Mouse (Mus musculus) CD8-positive naive resting alpha-beta T cell, adult 2 months (primary cell): Measurements from ENCODE around the gene Sike1.

Experiments
- DNase-seq, 2 experiments: peaks; one replicate each; pipeline ENCODE4 v3.0.0; 2022; ENCODE audit warnings: low read depth in 2 of 2, low spot score in 2 of 2

Gene Sike1

DNA sequence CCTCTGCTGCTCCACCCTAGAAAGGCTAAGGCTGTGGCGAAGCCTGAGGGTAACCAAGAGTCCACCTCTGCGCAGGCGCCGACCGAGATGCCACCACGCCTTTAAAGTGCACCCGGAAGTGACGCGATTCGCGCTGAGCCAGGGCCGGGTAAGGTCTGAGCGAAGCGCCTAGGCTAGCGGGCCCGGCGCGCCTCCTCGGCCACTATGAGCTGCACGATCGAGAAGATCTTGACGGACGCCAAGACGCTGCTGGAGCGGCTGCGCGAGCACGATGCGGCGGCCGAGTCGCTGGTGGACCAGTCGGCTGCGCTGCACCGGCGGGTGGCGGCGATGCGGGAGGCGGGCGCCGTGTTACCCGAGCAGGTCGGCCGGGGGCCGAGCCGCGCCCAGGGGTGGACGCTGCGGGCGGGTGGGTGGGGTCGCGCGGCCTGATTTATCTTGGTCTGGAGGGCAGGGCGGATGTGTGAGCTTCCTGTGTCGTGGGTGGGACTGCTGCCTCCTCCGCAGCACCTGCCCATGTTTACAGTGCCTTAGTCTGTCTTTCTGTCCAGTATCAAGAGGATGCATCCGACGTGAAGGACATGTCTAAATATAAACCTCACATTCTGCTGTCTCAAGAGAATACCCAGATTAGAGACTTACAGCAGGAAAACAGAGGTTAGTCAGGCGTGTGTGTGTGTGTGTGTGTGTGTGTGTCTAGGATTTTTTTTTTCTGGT lies at the start of gene Sike1:
Gene Sike1, plus strand, starts transcription at position 104 of the 717 bp plus-strand sequence.
- DNase-seq, result peak; percentile 92 to 96

DNA sequence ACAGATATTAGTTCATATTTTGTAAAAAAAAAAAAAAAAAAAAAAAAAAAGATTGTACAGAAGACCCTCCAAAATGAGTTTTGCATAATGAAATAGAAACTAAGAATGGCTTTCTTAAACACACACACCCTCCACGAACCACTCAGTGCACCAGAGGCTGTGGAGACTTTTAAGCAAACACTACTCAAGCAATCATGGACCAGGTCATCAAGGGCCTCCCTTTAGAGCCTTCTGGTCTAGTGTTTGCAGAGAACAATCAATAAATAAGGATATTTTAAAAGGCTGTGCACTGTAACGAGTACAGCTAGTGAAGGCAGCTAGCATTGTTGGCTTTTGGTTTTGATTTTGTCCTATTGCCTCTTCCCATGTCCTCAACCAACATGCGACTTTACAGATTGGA lies 49.2 kb upstream of the Sike1 start:
- DNase-seq, result no peak

DNA sequence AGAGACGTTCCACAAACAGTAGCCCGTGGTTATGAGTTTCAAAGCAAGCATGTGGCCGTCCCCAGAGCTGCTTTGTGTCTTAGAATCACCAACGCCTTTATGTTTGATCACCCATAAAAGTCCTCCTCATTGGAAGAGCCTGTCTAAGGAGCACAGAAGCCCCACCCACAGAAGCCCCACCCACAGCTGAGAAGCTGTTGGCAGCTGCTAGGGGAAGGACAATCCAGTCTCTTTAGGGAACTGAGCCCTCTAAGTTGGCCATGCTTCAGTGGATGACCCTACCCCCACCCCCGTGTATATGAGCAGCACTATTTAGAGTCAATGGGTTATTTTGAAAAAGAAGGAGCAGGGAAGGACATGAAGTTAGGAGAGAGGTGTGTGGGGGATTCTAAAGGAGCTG lies 48.6 kb upstream of the Sike1 start:
- DNase-seq, result no peak

DNA sequence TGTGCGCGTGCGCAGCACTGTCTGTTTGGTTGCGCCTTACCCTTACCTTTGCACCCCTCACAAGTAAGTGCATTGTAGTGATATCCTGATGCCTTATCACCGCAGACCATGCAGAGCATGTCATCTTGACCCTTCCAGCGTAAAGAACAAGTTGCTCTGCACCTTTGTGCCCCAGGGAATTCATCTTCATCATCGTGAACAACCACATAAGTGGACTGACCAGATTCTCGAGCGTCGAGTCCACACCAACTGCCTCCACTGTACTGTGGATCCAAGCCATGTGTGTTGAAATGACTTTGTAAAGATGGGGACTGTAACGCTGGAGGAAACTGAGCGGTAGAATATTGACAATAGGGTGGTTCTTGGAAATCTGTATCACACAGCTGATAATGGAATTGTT lies 41.0 kb upstream of the Sike1 start:
- DNase-seq, result no peak

DNA sequence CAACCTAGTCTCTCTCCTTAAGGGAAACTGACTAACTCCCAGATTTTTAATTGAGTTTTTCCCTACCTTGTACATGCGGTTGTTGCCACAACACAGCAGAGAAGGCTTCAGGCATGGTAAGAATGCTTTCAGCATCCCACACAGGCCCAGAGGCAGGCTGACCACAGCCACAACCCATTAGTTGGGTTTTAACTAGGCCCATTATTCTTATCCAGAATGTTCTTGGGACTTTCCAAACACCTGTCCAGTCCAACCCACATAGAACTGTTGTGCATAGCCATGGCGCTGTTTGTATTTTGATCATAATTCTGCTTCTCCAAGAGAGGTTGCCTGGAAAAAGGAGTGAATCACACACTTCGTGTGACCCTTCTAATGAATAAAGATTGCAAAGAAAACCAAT lies 40.4 kb upstream of the Sike1 start:
- DNase-seq, result no peak

DNA sequence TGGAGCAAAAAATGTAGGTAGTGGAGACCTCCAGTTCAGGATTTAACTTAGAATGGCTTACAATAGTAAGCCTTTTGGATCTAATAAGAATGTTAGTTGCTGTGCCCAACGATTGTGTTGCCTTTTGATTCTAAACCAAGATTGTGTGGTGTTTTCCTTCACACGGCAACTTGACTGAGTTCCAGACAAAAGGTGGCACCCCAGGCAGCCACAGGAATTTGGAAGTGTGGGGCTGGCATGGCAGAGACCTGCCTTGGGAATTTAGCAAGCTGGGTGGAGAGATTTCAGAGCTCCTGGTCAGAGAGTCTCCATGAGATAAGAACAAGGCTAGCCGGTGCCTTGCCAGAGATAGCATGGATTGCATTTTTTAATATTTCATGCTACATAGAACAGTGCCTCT lies 39.9 kb upstream of the Sike1 start:
- no peak for DNase-seq

DNA sequence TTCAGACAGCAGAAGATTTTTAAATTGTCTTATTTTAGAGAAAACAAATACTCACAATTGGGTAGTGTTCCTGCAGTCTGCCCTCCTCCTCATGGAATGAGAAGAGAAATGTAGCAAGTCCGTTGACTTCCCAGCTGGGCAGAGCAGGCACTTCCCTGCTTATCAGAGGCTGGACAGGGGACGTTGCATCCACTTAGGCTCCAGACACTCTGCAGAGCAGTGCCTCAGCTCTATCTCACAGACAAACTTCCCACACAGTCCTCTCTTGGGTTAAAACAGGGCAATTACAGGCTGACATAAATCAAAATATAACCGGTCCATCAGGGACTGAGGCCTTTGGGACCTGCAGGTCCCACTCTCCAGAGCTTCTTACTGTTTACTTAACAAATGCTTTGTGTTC lies 31.5 kb upstream of the Sike1 start, which contains the start of gene Nr1h5:
Gene Nr1h5, minus strand, starts transcription at position 101 of the 400 bp plus-strand sequence.
- no peak for DNase-seq

DNA sequence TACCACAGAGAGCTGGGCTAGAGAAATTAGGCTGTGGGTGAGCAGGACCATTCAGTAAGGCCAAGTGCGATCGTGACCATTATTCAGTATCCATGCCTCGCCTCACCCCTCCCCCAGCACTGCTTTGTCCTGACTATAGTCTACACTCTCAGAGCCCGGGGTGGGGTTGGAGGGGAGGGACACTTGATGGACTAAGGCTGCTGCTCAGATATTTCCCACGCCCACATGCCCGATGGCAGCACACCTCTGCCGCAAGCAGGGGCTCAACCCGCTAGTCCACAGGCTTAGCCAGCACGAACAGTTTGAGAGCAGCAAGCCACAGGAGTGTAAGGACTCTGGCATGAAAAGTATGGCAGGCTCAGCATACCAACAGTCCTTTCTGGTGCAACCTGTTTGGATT lies 25.4 kb upstream of the Sike1 start:
- no peak for DNase-seq

DNA sequence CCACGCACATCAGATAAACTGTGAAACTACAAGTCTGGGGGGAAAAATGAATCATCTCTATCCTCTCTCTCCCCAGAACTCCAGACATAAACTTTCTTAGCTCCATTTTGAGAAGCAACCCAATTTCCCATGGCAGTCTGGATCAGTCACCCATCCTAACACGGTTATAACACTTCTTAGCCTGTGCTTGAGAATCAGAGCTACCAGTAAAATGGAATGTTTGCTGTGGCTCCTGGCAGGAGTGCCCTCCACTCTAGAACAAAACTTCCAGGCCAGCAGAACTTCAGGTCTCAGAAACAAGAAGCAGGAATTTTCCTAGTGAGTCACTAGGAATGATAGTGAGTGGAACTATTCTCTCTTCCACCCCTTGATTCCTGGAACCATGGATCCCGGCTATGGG lies 25.0 kb upstream of the Sike1 start:
- no peak for DNase-seq

DNA sequence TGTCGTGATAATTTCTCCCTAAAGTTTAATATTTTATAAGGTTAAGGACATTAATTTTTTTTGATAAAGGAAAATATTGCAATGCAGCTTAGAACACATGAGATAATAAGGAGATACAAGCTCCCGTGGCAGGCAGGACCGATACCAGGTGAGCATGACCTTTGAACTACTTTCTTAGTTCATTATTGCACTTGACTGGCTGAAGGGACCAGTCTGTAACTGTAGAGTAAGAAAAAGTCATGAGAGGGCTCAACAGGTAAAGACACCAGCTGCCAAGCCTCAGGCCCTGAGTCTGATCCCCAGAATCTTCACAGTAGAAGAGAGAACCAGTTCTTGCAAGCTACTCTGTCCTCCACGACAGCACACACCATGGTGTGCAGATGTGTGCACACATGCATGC lies 18.6 kb upstream of the Sike1 start:
- no peak for DNase-seq

DNA sequence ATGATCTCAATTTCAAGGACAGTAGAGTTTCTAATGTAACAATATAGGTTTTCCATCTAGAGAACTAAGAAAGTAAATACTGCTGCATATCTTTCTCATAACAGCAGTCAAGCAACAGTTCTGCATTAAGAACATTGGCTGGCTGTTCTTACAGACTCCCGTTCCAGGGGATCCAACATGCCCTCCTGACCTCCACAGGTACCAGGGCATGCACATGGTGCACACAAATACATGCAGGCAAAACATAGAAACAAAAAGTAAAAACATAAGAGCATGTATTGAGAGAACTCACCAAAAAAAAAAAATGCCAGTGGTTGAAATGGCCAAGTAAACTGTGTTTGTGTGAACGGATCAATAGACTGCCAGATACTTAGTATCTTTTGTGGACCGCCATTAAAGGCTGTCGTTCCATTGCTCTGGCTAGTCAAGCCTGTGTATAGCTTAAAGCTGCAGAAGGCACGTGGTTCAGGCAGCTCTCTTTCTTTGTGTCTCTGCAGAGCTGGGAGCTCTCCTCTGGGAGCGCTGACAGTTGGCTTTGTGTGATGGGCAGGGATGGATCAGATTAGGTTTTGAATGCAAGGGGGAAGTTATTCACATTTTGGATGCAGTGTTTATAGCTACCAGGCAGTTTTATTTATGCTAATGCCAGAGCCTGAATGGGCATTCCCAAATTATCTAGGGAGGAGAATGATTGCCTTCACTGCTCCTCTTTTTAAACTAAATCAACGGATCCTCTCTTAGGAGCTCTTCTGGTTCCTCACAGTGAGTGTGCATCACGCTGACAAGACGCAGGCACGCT lies 15.8 kb upstream of the Sike1 start:
- DNase-seq, result no peak

DNA sequence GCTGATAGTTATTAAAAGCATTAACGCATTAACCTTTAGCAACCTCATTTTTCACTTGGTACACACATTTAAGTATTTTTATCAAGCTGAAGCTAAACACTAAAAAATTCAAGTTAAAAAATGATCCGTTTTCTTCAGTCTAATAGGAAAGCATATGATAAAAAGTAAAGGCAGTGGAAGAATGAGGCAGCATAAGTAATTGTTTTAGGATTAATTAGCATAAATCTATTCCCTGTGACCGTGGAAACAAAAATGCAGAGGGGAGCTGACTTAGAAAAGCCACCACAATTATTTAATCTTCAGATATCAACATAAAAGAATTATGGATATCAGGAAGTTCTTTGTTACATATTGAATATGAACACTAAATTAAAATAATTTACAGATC lies 15.2 kb upstream of the Sike1 start:
- DNase-seq, result no peak

DNA sequence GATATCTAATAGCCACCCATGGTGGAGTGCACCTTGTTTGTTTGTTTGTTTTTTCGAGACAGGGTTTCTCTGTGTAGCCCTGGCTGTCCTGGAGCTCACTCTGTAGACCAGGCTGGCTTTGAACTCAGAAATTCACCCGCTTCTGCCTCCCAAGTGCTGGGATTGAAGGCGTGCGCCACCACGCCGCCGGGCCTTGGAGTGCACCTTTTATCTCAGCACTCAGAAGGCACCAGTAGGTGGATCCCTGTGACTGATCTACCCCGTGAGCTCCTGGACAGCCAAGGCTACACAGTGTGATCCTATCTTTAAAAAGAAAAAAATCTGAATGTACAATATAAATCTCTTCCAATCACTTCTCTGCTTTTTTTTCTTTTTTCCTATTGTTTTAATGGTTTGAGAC lies 4.5 kb upstream of the Sike1 start:
- DNase-seq, result no peak

DNA sequence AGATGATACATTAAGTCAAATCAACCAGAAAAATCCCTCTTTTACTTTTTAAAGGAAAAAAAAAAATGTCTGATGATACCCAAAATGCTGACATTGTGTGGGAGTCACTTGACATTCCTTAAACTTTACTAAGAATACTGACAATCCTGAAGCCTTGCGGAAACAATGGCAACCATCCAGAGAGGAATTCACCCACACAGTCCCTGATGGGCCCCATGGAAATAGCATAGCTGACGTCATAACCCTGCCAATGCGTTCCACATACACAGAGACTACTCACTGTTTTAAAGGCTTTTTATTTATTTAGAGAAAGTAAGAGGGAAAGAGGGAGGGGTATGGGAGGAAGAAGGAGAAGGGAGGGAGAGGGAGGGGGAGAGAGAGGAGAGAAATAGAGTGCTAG lies 2.6 kb upstream of the Sike1 start:
- DNase-seq, result no peak

DNA sequence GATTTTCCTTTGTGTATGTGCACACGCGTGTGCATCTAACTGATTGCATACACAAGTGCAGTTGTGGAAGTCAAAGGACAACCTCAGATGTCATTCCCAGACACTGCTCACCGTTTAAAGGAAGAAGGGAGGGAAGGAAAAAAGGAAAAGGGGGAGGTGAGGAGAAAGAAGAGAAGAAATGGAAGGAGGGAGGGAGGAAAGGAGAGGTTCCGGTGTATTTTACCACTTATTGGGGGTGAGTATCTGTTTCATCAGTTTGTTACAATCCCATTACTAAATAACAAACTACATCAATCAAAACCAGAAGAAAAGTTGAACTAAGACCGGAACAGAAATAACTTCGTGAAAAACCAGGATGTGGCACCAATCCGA lies 289 bp upstream of the Sike1 start:
- no peak for DNase-seq

DNA sequence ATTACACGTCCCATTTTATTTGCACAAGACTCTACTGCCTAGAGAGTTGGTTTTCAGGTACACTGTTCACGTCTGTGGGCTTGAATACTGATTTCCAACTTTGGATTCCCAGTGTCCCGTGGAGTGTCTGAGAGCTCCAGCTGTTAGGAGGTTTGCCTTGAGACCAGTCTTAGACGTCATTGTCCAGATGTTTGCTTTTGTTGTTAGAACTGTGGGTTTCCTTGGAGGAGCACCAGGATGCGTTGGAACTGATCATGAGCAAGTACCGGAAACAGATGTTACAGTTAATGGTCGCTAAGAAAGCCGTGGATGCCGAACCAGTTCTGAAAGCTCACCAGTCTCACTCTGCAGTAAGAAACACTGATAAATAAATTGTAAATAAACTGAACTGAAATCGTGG lies 1.5 kb downstream of the Sike1 start:
- no peak for DNase-seq

DNA sequence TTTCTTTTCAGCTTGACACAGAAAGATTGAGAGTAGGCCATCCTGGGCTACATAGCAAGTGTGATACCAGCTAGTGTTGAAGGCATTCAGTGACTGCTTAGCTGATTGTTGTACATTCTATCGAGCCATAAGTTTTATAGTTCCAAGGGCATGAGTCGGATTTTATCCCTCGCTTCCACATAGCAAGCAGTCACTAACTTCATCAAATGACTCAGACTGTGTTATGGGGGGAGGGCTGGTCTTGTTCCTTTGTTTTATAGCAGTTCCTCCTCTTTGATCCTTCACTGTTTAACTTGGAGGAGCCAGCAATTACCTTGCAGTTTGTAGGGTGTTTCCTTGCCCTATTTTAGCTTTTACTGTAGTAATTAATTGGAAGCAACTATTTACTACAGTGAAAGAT lies 2.1 kb downstream of the Sike1 start:
- no peak for DNase-seq

DNA sequence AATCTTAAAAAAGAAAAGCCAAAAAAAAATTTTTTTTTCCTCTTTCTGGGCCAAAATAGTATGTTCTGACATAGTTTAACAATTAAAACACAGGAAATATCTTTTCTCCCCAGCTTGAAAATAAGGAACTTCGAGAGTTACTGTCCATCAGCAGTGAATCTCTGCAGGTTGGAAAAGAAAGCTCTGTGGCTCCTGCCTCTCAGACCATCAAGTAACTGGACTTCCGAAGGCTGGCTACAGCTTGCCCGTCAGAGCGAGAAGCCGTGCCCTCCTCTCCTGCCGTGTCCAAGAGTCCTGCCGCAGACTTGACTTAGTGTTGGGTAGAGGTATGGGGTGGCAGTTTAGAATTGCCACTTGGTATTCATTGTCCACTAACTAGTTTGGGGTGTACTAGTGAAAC lies 6.1 kb downstream of the Sike1 start:
- no peak for DNase-seq

DNA sequence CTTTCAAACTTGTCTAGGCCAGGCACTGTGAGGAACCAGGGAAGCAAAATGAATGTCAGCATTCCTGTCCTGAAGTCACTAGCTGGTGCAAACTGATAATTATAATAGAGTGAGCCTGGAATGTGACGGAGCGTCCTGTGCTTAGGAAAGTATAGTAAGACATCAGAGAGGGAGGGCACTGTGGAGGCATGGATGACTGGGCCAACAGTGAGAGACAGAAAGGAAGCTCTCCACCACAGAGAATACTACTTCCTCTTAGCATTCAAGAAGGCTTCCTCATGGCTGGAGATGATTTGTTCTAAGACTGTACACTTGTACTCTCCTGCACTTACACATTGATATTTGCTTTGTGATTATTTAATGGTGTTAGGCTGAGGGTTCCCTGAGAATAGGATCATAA lies 21.8 kb downstream of the Sike1 start:
- no peak for DNase-seq

DNA sequence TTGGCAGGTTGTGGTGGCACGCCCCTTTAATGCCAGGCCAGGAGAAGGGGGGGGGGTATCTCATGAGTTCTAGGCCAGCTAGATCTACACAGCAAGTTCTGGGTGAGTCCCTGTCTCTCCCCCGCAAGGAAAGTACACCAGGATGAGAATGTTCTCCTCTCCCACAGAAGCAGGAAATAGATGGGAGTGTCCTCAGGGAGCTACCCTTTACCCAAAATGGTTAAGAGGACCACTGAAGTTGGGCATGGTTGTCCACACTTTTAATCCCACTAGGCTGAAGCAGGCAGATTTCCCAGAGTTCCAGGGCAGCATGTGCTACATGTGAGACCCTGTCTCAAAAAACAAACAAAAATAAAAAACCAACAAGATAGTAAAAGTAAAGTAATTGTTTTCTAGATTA lies 24.0 kb downstream of the Sike1 start:
- DNase-seq, result no peak

DNA sequence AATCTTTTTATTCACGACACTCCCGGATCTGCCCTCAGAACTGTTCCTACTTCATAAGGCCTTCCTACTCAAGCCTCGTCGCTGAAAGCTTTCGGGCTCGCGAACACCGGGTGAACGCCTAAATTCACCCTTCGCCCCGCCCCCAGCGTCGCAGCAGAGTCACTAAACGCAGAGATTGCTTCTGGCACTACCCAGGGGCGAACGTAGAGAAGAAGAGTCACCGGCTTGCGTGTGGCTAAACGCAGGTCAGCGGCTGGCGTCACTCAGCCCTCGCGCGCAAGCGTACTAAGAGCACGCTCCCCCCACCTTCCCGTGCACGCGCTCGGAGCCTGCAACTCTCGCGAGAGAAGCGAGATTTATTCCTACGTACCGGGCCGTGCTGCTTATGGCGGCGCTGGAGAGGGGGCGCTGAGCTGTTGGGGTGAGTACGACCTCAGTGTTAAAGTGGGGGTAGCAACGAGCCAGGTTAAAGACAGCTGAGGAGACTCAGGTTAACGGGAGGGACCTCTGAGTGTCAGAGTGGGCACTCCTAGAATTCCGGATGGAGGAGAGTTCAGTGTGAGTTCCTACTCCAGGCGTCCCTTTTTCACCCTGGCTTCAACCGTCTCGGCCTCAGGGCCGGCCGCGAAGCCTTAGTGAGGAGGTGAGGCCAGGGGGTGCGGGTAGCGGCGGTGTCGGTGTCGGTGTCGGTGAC lies 24.9 kb downstream of the Sike1 start, which contains the start of gene Csde1:
Gene Csde1, plus strand, starts transcription at position 178 of the 694 bp plus-strand sequence.
- DNase-seq, result peak; percentile 96 to 97
